Mouse (Mus musculus) embryo, embryonic 10.5 days (tissue): ENCODE results near the gene Klrb1.

Experiments
- DNase-seq: peaks from one replicate; pipeline ENCODE4 v3.0.0-alpha.2; 2015; ENCODE audit warnings: low spot score

Gene Klrb1

DNA sequence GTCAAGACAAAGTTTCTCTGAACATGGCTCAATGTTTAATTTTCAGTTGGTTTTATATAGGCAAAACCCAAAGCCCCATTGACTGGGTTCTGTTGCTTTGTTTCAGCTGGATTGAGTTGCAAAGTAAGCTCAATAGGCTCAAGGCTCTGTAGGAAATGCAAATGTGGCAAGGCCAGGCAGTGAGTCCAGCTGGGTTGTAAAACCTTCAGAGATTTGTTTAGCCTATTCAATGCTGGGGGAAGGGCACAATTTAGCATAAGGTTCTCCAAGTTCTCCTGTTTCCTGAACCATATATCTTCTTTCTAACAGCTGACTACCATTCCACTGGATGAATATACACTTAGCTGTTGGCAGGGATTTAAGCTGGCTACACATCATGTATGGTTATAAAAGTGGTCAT, 12.0 kb upstream of the Klrb1 start:
- DNase-seq = no peak

DNA sequence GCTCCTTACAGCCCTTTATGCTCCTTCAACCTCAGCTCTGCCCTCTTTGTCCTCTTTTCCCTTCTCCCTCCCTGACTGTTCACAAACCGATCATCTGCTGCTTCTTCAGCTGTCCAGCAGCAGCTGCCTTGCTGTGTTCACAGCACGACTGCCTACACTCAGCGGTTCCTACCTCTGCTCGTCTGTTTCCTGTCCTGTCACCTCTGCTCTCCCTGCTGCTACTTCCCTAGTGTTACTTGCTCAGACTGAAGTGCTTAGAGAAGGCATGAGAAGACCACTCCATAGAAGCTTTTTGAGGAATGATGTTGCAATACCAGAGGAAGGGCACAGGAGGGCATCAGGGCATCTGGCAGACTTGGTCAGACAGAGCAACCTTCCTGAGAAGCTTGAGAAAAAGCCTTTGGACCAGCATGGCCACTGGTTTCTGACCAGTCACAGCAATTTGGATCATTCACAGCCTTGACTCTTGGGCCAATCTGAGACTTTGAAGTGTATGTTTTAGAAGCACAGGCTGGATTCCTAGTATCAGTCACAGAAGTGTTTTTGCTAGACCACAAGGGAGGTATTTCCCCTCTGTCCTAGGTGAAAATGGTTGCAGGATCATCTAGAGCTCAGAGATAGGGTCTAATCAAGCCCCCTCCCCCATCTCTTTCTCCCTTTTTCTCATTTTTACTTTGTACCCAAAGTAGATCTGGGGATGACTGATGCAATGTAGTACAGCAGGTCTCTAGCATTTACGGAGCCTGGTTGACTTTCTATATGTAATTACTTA, 11.2 kb upstream of the Klrb1 start:
- DNase-seq = no peak

DNA sequence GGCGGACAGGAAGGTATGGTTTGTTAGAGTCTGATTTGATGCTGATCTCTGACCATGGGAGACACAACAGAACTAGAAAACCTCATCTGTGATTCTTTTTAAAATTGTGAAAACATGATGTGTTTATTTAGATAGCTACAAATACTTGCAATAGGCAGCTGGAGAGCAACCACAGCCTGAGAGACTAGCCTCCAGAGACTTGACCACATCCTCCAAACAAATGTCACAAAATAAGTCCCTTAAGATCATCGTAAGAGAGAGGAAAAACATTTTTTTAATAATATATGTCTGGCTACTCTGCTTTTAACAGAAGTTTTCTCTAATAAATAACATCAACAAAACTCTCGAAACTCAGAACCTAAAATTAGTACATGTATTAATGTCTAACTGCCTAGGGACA, 9.2 kb upstream of the Klrb1 start:
- DNase-seq = no peak

DNA sequence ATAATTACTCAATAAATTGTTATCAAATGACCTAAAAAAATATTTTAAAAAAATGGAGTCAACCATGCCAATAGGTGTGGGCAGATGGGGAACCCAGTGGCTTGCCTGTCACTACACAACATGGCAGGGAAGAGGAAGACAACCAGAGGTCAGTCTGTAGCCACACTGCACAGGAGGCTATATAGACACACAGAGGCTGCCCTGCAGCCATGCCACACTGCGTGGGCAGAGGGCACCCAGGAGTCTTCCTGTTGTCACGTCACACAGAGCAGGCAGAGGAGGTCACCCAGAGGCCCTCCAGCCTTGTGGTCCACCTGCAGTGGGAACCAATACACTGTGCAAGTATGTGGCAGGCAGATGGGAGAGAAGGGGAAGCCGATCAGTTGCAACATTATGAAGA, 21.2 kb downstream of the Klrb1 start:
- no peak for DNase-seq

DNA sequence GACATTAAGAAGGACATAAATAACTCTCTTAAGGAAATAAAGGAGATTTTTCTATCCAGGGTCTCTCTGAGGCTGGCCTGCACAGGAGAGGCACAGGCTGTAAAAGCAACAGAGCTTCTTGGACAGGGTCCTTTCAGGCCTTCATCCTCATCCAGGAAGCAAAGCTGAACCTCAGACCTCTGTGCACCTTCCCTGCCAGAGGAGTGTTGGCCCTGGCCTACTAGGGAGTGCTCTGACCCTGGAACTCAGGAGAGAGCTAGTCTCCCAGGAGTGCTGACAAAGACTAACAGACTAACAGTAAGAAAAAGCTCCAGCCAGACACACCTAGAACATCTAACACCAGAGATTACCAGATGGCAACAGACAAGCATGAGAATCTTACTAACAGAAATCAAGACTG, 43.3 kb downstream of the Klrb1 start:
- DNase-seq = no peak

DNA sequence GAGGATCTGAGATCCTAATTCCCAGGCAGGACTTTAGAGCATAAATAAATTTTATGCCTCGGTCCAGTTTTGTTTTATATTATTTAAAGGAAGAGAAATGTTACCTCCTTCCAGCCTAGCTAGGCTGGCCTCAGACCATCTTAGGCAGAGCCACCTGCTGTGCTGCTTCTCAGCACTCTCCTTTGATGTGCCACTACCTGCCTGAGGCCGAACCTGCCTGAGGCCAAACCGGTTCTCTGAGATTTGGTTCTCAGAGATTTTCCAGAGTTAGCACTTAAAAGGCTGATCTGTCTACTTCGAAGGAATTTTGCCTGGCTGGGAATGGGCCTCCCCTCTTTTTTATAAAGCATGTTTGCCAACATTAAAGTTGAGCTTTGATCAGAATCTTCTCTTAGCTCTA, 52.9 kb downstream of the Klrb1 start:
- no peak for DNase-seq

DNA sequence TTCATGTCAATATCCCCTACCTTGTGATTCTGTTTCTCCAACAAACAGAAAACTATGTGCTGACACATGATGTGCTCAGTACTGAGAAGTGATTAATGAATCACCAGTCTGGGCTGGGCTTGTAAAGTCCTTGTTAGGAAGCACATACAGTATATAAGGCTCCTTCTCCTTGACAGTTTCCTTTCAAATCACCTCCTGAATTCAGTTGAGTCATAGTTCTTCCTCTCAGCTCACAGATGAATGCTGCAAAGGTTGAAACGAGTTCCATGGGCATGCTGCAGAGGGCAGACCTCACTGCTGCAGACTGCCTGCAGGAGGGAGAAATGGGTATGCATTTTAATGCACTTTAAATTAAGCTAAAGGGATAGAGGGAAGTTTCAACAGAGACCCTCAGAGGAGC, 60.7 kb downstream of the Klrb1 start, which contains the start of gene Clec2h:
Clec2h (plus strand) TSS at position 180 of the 400 bp plus-strand sequence.
- no peak for DNase-seq

DNA sequence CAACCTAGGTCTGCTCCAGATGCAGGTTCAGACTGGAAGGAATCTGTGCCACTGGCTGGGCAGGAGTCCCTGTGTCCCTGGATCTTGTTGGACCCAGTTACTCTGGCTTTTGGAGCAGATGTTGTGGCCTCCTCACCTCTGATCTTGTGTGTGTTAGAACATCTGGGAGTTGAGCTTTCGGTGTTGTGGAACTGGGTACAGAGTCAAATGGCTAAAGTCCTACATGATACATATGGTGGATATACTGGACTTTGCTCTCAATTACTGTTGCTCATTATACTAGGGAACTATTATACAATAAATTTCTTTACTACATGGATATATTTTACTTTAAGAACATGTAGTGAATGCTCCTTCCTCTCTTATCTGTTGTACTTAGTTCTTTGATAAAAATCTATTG, 61.6 kb downstream of the Klrb1 start:
- DNase-seq = no peak
